9 mouse cellular contexts compared by ENCODE assay signal in genomic region chr6:142964531-142965385, GRCm38 (mm10). TPM values are rescaled to one million over a fixed set of nuclear protein-coding genes. Genes with fewer than 3 reads are reported as not detected.
DNase-seq lines count a peak whose midpoint lies in the region; ATAC-seq and TF ChIP-seq lines count a peak whose summit lies in the region.
"Had no signal": no experiment of that assay in that cellular context is flagged by ENCODE, and none has a peak within 500 bp of the region (broad histone marks: within the 10 kb centered on the region; RNA-seq: fewer than 3 reads in every experiment).

No protein-coding gene starts in this region.

- TF ChIP-seq EP300 in heart, postnatal 0 days (IDR thresholded peaks at IDR 0.05; ENCODE audit: low read depth) = no peak
- TF ChIP-seq EP300 in stomach, postnatal 0 days (optimal IDR thresholded peaks at IDR 0.05) = no peak

- peak overlapping the region; percentile 93 for H3K4me2 ChIP-seq in embryonic facial prominence, embryonic 12.5 days (replicated peaks)
- H3K4me2 ChIP-seq in heart, postnatal 0 days (ENCODE audit: low read depth, low read length) = peak overlapping the region; percentile 98
- peak overlapping the region; percentile 74 for H3K4me2 ChIP-seq in liver, embryonic 12.5 days
- peak overlapping the region; percentile 89 for H3K4me2 ChIP-seq in stomach, postnatal 0 days (replicated peaks; ENCODE audit: low read depth)

- DNase-seq in urinary bladder, adult 18-20 months (ENCODE audit: low spot score in 2 of 2) = peak; percentile 8 to 18
- no peak for DNase-seq in urinary bladder, adult 2 months (ENCODE audit: low spot score)
- peak; percentile 72 for DNase-seq in heart, postnatal 0 days (ENCODE audit: low spot score)
- peak; percentile 81 to 85 for DNase-seq in kidney, postnatal 25 days
- peak; percentile 84 for DNase-seq in neural tube, embryonic 10.5 days (ENCODE audit: extremely low spot score, low spot score)
- peak; percentile 49 for DNase-seq in stomach, postnatal 0 days (ENCODE audit: low spot score)

- under 1% methylated on average over 39 of the region's 39 CpGs for WGBS in embryonic facial prominence, embryonic 12.5 days
- WGBS in heart, postnatal 0 days = under 1% methylated on average over 39 of the region's 39 CpGs
- under 1% methylated on average over 39 of the region's 39 CpGs for WGBS in liver, embryonic 12.5 days (ENCODE audit: insufficient replicate concordance)
- under 1% methylated on average over 39 of the region's 39 CpGs for WGBS in stomach, postnatal 0 days

- peaks cover 5% of the 10 kb centered on the region; the same call in 1 of the 2 replicates for H3K27me3 ChIP-seq in embryonic facial prominence, embryonic 12.5 days
- peaks cover 24% of the 10 kb centered on the region for H3K27me3 ChIP-seq in heart, postnatal 0 days (ENCODE audit: control insufficient read depth, insufficient read depth, low read length)
- peaks cover 49% of the 10 kb centered on the region for H3K27me3 ChIP-seq in liver, embryonic 12.5 days (replicated peaks)
- H3K27me3 ChIP-seq in stomach, postnatal 0 days (ENCODE audit: control insufficient read depth, insufficient read depth, low read length) = no peaks in the 10 kb centered on the region; the same call in 1 of the 2 replicates

- H3K4me1 ChIP-seq in embryonic facial prominence, embryonic 12.5 days = no peaks in the 10 kb centered on the region
- H3K4me1 ChIP-seq in heart, postnatal 0 days (ENCODE audit: control insufficient read depth, insufficient read depth) = peaks cover 7% of the 10 kb centered on the region; the same call in 1 of the 2 replicates
- H3K4me1 ChIP-seq in liver, embryonic 12.5 days = peaks cover 15% of the 10 kb centered on the region; the same call in 1 of the 2 replicates
- H3K4me1 ChIP-seq in stomach, postnatal 0 days (replicated peaks; ENCODE audit: control insufficient read depth, insufficient read depth) = no peaks in the 10 kb centered on the region

- H3K36me3 ChIP-seq in embryonic facial prominence, embryonic 12.5 days = no peaks in the 10 kb centered on the region
- H3K36me3 ChIP-seq in heart, postnatal 0 days (replicated peaks; ENCODE audit: control insufficient read depth, insufficient read depth, low read length) = no peaks in the 10 kb centered on the region
- H3K36me3 ChIP-seq in liver, embryonic 12.5 days = no peaks in the 10 kb centered on the region
- H3K36me3 ChIP-seq in stomach, postnatal 0 days (ENCODE audit: control insufficient read depth, insufficient read depth, low read length) = no peaks in the 10 kb centered on the region
- H3K36me3 ChIP-seq: G1E had no signal

- H3K9me3 ChIP-seq in embryonic facial prominence, embryonic 12.5 days = no peaks in the 10 kb centered on the region
- H3K9me3 ChIP-seq in heart, postnatal 0 days (replicated peaks; ENCODE audit: control insufficient read depth, low read length) = no peaks in the 10 kb centered on the region
- no peaks in the 10 kb centered on the region for H3K9me3 ChIP-seq in liver, embryonic 12.5 days (replicated peaks)
- no peaks in the 10 kb centered on the region for H3K9me3 ChIP-seq in stomach, postnatal 0 days (ENCODE audit: control insufficient read depth, low read length)
- H3K9me3 ChIP-seq: G1E had no signal

- peak; percentile 70 for TF ChIP-seq CTCF in heart, postnatal 0 days (IDR thresholded peaks at IDR 0.05; ENCODE audit: low read depth)
- peak; percentile 77 for TF ChIP-seq CTCF in stomach, postnatal 0 days (IDR thresholded peaks at IDR 0.05; ENCODE audit: low read depth)

- peak overlapping the region; percentile 65 for H3K4me3 ChIP-seq in embryonic facial prominence, embryonic 12.5 days
- H3K4me3 ChIP-seq in heart, postnatal 0 days (ENCODE audit: low read depth, low read length) = peak overlapping the region; percentile 50
- peak overlapping the region; percentile 54 for H3K4me3 ChIP-seq in liver, embryonic 12.5 days
- peak overlapping the region; percentile 48 for H3K4me3 ChIP-seq in stomach, postnatal 0 days (ENCODE audit: low read depth, low read length)

- ATAC-seq in embryonic facial prominence, embryonic 12.5 days (ENCODE audit: insufficient number of reproducible peaks, insufficient read depth, low FRiP score, low TSS enrichment) = peak; percentile 83
- ATAC-seq in heart, postnatal 0 days (ENCODE audit: insufficient read depth, low read depth) = peak; percentile 82
- ATAC-seq in liver, embryonic 12.5 days = peak; percentile 81
- peak; percentile 72 for ATAC-seq in stomach, postnatal 0 days (ENCODE audit: low FRiP score, low TSS enrichment)

- peak overlapping the region; percentile 69 for H3K9ac ChIP-seq in embryonic facial prominence, embryonic 12.5 days
- no peak overlapping the region; the same call in 1 of the 2 replicates for H3K9ac ChIP-seq in heart, postnatal 0 days (replicated peaks; ENCODE audit: low read depth, low read length)
- peak overlapping the region; percentile 44; the same call in 1 of the 2 replicates for H3K9ac ChIP-seq in liver, embryonic 12.5 days
- H3K9ac ChIP-seq in stomach, postnatal 0 days (ENCODE audit: low read length) = peak overlapping the region; percentile 18; the same call in 1 of the 2 replicates

- peak overlapping the region; percentile 74 for H3K27ac ChIP-seq in embryonic facial prominence, embryonic 12.5 days
- no peak overlapping the region for H3K27ac ChIP-seq in heart, postnatal 0 days (ENCODE audit: low read depth)
- H3K27ac ChIP-seq in liver, embryonic 12.5 days = no peak overlapping the region
- H3K27ac ChIP-seq in stomach, postnatal 0 days (replicated peaks) = no peak overlapping the region

RNA-seq across cellular contexts. Expression of gene St8sia1, which starts 0.5 kb away (rescaled TPM):
- polyA plus RNA-seq in urinary bladder, adult 2 months (2012; rRNA removed) = 0.07 and 0.12 TPM in 2 replicates
- polyA plus RNA-seq in embryonic facial prominence, embryonic 12.5 days (2016; fragmentation: Nextera tagmentation; extraction: Ambion mirVana) = 2.8 and 2.9 TPM in 2 replicates
- 0.04 and 3.5 TPM in 2 replicates for total RNA-seq in heart, postnatal 0 days (2014; rRNA removed; ENCODE audit: low replicate concordance)
- 0.30 and 0.33 TPM in 2 replicates for polyA plus RNA-seq in heart, postnatal 0 days (2015; fragmentation: Nextera tagmentation; extraction: Ambion mirVana)
- polyA plus RNA-seq in liver, embryonic 12.5 days (2016; fragmentation: Nextera tagmentation; extraction: Ambion mirVana) = 0.67 TPM in 2 replicates
- 0.19 and 0.23 TPM in 2 replicates for polyA plus RNA-seq in stomach, postnatal 0 days (2015; fragmentation: Nextera tagmentation; extraction: Ambion mirVana)
- polyA plus RNA-seq: G1E had no signal
